Mouse (Mus musculus) midbrain, embryonic 10.5 days (tissue): ENCODE measurements at regions not wholly inside any gene's neighbourhood (a gene's known extent, or its start where the extent isn't known, plus 50 kb on each side); places are given as distances from the start of the nearest gene placed in this dataset.

ENCODE experiments used
- DNase-seq: peaks from one replicate; pipeline ENCODE4 v3.0.0-alpha.2; 2017; ENCODE audit warnings: low spot score
- H3K27ac ChIP-seq: fragments of 300-500 bp; sonication (generic); replicated peaks from 2 replicates; pipeline ENCODE4 v1.5.1; 2016; ENCODE audit warnings: mild to moderate bottlenecking
- H3K27me3 ChIP-seq: fragments of 300-500 bp; sonication (generic); 2 replicates; pipeline ENCODE4 v1.6.1; 2016; ENCODE audit warnings: low read depth, mild to moderate bottlenecking; ENCODE audit not compliant: poor library complexity, severe bottlenecking
- H3K36me3 ChIP-seq: fragments of 300-500 bp; sonication (generic); 2 replicates; pipeline ENCODE4 v1.6.1; 2016; ENCODE audit warnings: mild to moderate bottlenecking, moderate library complexity
- H3K4me1 ChIP-seq: fragments of 300-500 bp; sonication (generic); 2 replicates; pipeline ENCODE4 v1.6.1; 2016
- H3K4me3 ChIP-seq: fragments of 300-500 bp; sonication (generic); 2 replicates; pipeline ENCODE4 v1.5.1; 2016; ENCODE audit warnings: mild to moderate bottlenecking, moderate library complexity
- H3K9me3 ChIP-seq: fragments of 300-500 bp; sonication (generic); replicated peaks from 2 replicates; pipeline ENCODE4 v1.6.1; 2016; ENCODE audit warnings: mild to moderate bottlenecking
- WGBS: fragments of 180-500 bp; shearing (Covaris S2); methylation state at CpG from one replicate; pipeline ENCODE4 v1.1.7; 2016; 5-methylcytosine and 5-hydroxymethylcytosine counted together

DNA sequence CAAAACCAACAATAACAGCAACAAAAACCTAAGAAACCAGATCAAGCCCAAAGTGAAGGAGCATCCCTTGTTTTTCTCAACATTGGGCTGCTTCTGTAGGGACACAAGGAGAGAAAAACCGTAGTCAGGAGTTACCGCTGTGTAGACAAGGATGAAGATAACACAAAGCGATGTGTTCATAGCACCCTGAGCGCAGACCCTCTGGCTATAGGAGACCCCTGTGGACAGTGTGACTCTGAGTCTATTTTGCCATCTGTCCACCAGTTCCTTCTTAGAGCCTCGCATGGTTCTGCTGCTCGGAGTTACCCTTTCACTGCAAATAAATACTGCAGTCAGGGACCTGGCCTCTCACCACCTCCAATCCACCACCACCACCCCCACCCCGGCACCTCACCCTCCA lies 263.7 kb upstream of the Jarid2 start:
- peaks cover 4% of the 10 kb centered on the region; the same call in 1 of the 2 replicates for H3K4me1 ChIP-seq
- no peak overlapping the region for H3K4me3 ChIP-seq
- no peak for DNase-seq
- H3K9me3 ChIP-seq, result peaks cover 6% of the 10 kb centered on the region; the same call in 1 of the 2 replicates
- 84% methylated on average over 7 of the region's 7 CpGs for WGBS
- H3K27me3 ChIP-seq, result 0 out of 2 replicates have a peak, but pooled peaks cover 3% of the 10 kb centered on the region
- H3K27ac ChIP-seq, result no peak overlapping the region
- no peaks in the 10 kb centered on the region for H3K36me3 ChIP-seq

DNA sequence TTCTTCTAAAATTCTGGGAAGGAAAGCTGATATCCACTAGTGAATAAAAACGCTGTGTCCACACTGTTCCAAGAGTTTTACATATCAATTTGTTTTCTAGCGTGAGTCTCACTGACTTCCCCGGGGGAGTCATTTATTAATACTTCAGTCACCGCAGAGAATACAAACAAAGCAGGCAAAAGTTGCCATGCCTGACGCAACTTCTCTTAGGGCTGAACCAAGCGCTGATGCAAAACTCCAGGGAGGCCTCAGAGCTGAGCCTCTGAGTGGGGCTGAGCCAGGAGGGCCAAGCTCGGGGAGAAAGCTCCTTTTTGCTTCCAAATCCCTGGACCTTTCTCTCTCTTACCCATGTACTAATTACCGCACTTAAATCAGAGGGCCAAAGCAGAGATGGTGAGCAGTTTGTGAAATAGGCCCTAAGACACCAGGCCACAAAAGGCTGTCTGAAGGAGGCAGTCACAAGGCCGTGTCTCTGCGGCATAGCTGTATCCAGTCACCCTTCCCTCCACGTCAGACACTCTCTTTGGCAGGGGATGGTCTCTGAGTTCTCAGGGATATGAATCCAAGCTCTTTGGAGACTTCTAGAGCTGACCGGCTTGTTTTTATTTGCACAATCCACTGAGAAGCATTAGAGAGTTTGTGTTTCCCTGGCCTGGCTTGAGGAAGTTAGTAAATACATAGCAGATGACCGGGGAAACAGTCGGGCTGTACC lies 260.2 kb upstream of the Jarid2 start:
- H3K27ac ChIP-seq, result peak overlapping the region; percentile 38; the same call in 1 of the 2 replicates
- H3K27me3 ChIP-seq, result peaks cover 11% of the 10 kb centered on the region; the same call in 1 of the 2 replicates
- H3K9me3 ChIP-seq, result no peaks in the 10 kb centered on the region
- H3K36me3 ChIP-seq, result no peaks in the 10 kb centered on the region
- WGBS, result 80% methylated on average over 14 of the region's 14 CpGs
- H3K4me1 ChIP-seq, result peaks cover 29% of the 10 kb centered on the region
- DNase-seq, result no peak
- no peak overlapping the region for H3K4me3 ChIP-seq

DNA sequence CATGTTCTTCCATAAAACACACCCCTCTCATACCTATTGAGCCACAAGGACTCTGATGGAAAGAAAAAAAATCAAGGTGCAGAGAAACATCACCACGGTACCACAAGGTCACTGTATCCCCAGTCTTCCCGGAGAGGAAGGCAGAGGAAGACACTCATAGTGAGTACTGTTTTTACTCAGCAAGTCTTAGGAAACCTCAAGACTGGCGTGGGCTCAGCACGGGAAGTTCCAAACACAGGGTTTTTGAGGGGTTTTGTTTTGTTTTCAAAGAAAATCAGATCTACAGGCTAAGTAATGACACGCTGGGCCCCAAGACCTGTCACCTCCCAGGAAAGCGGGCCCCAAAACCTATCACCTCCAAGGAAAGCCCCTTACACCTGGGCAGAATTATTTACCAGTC lies 259.6 kb upstream of the Jarid2 start:
- Histone ChIP-seq H3K4me1 (peaks cover 32% of the 10 kb centered on the region), H3K36me3 (no peaks in the 10 kb centered on the region), H3K9me3 (no peaks in the 10 kb centered on the region), H3K27ac (no peak overlapping the region; the same call in 1 of the 2 replicates), H3K27me3 (peaks cover 11% of the 10 kb centered on the region; the same call in 1 of the 2 replicates), H3K4me3 (no peak overlapping the region)
- 87% methylated on average over 6 of the region's 6 CpGs for WGBS
- DNase-seq, result no peak

DNA sequence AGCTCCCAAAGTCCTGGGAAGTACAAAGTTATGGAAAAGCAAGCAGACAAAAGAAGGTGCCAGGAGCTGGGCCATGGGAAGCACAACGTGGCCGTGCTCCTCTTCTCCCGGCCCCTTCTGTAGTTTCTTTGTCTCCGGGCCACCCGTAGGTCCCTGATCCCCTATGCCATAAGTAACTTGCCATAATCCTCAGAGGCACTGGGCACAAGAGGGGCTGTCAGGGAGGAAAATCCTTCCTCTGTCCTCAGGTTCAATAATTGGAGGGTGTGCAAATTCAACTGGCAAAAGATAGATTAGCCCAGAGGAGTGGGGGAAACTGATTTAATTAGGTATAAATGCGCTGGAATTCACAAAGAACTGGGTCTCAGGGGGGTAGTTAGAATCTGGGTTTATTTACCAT lies 256.1 kb upstream of the Jarid2 start:
- Histone ChIP-seq H3K36me3 (no peaks in the 10 kb centered on the region), H3K27ac (peak overlapping the region; percentile 84), H3K4me1 (peaks cover 44% of the 10 kb centered on the region), H3K9me3 (no peaks in the 10 kb centered on the region), H3K4me3 (no peak overlapping the region), H3K27me3 (peaks cover 24% of the 10 kb centered on the region)
- 12% methylated on average over 6 of the region's 6 CpGs for WGBS
- DNase-seq, result peak; percentile 55

DNA sequence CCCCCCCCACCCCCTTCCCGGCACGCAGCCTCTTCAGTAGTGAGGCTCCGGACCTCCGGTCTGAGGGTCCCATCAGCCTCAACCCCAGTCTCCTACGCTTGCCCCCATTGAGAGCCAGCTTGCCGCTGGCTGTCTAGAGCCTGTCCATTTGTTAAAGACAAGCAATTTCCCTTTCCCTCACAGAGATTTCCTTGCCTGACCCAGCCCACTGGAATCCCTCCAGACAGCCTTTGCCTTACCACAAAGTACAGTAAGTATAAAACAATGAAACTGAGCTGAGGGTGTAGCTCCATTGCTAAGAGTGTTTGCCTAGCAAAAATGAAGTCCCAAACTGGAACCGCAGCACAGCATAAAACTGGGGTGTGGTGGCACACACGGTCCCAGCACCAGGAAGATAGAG lies 252.4 kb upstream of the Jarid2 start:
- no peak for DNase-seq
- no peaks in the 10 kb centered on the region for H3K9me3 ChIP-seq
- peaks cover 18% of the 10 kb centered on the region for H3K27me3 ChIP-seq
- H3K4me3 ChIP-seq, result no peak overlapping the region
- WGBS, result 63% methylated on average over 8 of the region's 8 CpGs
- peaks cover 37% of the 10 kb centered on the region for H3K4me1 ChIP-seq
- no peak overlapping the region; the same call in 1 of the 2 replicates for H3K27ac ChIP-seq
- H3K36me3 ChIP-seq, result no peaks in the 10 kb centered on the region

DNA sequence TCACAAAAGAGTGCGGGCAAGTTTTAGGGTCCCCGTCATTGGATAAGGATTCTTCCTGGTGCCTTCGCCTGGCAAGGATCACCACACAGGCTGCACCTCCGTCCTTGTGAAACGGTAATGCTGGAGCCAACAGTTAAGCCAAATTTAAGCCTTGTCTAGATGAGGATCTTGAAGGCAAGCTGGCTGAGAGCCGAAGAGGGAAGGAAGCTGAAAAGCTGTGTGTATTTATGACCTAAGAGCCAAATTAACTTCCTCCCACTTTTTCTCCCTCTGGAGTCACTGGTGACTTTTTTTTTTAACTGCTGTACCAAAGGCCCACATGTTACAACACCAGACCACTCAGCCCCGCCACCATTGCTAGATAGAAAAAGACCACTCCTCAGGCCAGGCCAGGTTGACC lies 249.1 kb upstream of the Jarid2 start:
- Histone ChIP-seq H3K4me3 (no peak overlapping the region), H3K36me3 (no peaks in the 10 kb centered on the region), H3K27ac (no peak overlapping the region), H3K9me3 (no peaks in the 10 kb centered on the region), H3K4me1 (peaks cover 18% of the 10 kb centered on the region), H3K27me3 (peaks cover 22% of the 10 kb centered on the region)
- 94% methylated on average over 7 of the region's 7 CpGs for WGBS
- no peak for DNase-seq

DNA sequence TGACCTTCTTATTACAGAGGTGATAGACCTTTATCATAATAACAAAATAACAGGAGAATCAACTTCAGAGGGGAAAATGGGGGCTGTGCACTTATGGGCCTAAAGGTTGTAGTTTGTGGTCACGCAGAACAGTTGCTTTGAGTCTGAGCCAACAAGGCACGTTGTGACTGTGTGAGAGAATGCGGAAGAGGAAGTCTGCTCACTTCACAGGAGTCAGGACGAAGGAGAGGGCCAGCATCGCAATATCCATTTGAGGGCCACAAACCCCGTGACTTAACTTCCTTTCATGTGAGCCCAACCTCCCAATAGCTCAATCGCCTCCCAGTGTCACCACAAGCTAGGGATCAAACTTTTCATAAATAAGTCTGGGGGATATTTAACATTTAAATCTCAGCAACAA lies 246.6 kb upstream of the Jarid2 start:
- H3K36me3 ChIP-seq, result no peaks in the 10 kb centered on the region
- DNase-seq, result no peak
- no peaks in the 10 kb centered on the region for H3K9me3 ChIP-seq
- H3K27ac ChIP-seq, result no peak overlapping the region
- H3K27me3 ChIP-seq, result peaks cover 11% of the 10 kb centered on the region
- H3K4me1 ChIP-seq, result peaks cover 6% of the 10 kb centered on the region; the same call in 1 of the 2 replicates
- 90% methylated on average over 7 of the region's 7 CpGs for WGBS
- no peak overlapping the region for H3K4me3 ChIP-seq

DNA sequence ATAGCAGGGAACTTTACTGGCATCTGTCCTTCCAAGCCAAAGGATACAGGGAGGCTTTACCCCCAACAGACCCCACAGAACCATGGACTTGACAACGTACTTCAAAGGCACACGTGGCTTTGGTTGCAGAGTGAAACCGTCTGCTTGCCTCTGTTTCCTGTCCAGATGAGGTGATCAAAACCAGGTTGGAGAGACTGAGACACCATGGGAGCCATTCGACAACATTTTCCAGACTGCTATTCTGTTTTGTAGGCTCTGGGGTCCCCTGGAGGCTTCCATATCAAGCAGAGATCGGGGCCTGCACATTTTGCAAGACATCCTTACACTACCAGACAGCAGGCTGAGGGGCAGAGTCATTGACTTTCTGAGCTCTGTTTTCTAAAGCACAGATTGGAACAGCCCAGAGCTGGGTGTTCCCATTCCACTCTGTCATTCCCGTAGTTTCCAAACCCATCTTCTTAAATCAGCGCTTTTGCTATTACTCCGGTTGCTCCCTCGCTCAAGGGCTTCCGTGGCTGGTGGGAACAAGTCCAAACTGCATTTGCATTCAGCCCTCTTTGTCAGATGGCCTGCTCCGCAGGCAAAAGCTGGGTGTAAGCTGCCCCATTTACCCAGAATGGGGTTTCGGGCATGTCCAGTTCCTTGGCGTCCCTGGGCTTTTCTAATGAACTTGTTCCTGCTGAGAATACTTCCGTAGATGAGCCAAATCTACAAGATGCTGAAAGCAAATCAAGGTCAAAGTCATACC lies 244.5 kb upstream of the Jarid2 start:
- no peak overlapping the region for H3K4me3 ChIP-seq
- H3K27ac ChIP-seq, result 0 out of 2 replicates have a peak overlapping the region, but pooled peaks have one; percentile 4

DNA sequence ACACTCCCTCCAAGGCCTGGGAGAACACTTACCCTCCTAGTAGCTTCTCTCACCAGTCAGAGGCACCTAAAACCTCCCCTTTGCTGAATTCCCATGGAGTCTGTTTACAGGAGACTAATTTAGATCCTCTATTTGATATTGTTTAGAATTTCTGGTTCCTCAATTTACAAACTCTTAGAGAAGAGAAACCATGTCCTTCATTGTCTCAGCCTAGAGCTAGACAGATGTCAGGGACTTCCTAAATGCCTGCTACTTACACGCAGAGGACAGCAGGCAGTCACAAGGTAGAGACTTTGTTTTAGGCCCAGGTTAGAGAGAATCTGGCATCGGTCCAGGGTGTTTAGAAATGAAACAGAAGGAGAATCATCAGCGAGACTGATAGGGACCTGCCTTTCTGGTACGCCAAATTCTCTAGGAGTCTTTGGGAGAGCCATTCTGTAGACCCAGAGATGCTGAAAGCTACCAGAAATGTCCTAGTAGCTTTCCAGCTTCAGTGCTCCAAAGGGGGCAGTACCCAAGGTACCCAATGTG lies 238.3 kb upstream of the Jarid2 start:
- H3K4me3 ChIP-seq, result no peak overlapping the region
- H3K4me1 ChIP-seq, result peaks cover 25% of the 10 kb centered on the region
- H3K27ac ChIP-seq, result peak overlapping the region; percentile 64
- no peaks in the 10 kb centered on the region for H3K36me3 ChIP-seq
- peaks cover 6% of the 10 kb centered on the region; the same call in 1 of the 2 replicates for H3K27me3 ChIP-seq
- 82% methylated on average over 4 of the region's 4 CpGs for WGBS
- no peak for DNase-seq
- H3K9me3 ChIP-seq, result no peaks in the 10 kb centered on the region

More for the DNA sequence above, 244.5 kb upstream of the Jarid2 start:
- Histone ChIP-seq H3K36me3 (no peaks in the 10 kb centered on the region), H3K27me3 (peaks cover 9% of the 10 kb centered on the region), H3K4me1 (peaks cover 6% of the 10 kb centered on the region; the same call in 1 of the 2 replicates), H3K9me3 (no peaks in the 10 kb centered on the region)
- WGBS, result 78% methylated on average over 14 of the region's 14 CpGs
- no peak for DNase-seq

DNA sequence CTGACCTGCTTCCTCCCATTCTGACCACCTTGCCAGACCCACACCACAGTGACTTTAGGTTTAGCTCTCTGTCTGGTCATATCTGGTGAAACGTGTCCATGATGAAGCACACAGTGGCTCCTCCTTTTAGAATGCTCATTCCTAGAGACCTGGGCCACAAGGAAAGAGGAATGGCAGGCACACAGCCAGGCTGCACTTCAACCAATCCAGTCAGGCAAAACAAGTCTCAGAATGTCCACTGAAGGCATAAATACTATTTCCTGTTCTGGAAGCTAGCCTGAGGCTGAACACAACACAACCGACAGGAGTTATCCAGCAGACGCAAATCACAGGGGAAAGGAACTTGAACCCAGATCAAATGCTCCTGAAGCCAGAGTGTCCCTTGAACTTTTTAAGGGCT lies 235.4 kb upstream of the Jarid2 start:
- Histone ChIP-seq H3K36me3 (no peaks in the 10 kb centered on the region), H3K4me3 (no peak overlapping the region), H3K4me1 (peaks cover 25% of the 10 kb centered on the region), H3K27ac (no peak overlapping the region), H3K9me3 (no peaks in the 10 kb centered on the region), H3K27me3 (peaks cover 6% of the 10 kb centered on the region; the same call in 1 of the 2 replicates)
- DNase-seq, result no peak
- WGBS, result 86% methylated on average over 3 of the region's 3 CpGs

DNA sequence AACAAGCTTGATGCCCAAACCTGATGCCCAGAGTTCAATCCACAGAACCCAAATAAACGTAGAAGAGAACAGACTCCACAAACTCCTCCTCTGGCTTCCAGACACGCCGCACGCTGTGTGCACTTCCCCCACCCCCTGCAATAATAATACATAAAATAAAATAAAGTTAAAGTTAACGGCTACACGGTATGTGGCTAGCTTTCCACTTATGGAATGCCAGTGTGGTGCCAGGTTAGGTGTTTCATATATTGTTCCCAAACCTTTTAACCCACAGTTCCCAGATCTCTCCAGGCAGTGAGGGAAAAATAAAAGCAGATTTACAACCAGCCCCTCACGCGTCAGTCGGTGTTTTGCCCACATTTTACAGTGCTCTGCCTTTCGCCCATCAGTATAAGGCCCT lies 233.8 kb upstream of the Jarid2 start:
- Histone ChIP-seq H3K36me3 (no peaks in the 10 kb centered on the region), H3K27ac (no peak overlapping the region), H3K4me3 (no peak overlapping the region), H3K27me3 (peaks cover 6% of the 10 kb centered on the region; the same call in 1 of the 2 replicates), H3K4me1 (peaks cover 25% of the 10 kb centered on the region), H3K9me3 (no peaks in the 10 kb centered on the region)
- no peak for DNase-seq
- WGBS, result 88% methylated on average over 10 of the region's 10 CpGs

DNA sequence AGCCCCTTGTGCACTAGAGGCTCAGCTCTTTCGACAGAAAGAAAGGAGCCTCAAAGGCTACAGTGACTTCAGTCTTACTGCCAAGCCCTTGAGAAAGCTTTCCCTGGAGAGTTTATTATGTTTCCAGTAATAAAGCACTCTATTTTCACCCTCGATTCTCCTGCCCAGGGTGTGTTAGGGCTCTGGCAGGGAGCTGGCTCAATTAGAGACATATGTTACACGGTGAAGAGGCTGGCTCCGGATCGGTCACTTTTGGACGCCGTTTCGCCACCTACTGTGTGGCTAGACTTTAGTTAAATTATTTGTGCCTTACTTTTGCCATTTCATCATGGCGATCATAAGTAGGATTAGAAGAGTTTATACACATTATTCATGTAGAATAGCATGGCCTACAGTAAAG lies 232.7 kb upstream of the Jarid2 start:
- WGBS, result 81% methylated on average over 9 of the region's 9 CpGs
- H3K9me3 ChIP-seq, result no peaks in the 10 kb centered on the region

More for the DNA sequence above, 232.7 kb upstream of the Jarid2 start:
- DNase-seq, result no peak
- Histone ChIP-seq H3K4me3 (no peak overlapping the region), H3K27me3 (peaks cover 6% of the 10 kb centered on the region; the same call in 1 of the 2 replicates), H3K36me3 (no peaks in the 10 kb centered on the region), H3K27ac (peak overlapping the region; percentile 46; the same call in 1 of the 2 replicates), H3K4me1 (peaks cover 15% of the 10 kb centered on the region)
